Mouse (Mus musculus) lung, adult 10 weeks (tissue): ENCODE data around the gene Wdr3. TPM values are rescaled to one million over a fixed set of nuclear protein-coding genes. Genes with fewer than 3 reads are reported as not detected.

ENCODE experiments used
- polyA plus RNA-seq: library from polyadenylated mRNA; stranded (reverse); fragments of 350-450 nt; fragmentation: Illumina TruSeq; extraction: RNeasy Lipid Tissue Mini Kit (QIAGEN cat#74804); gene quantifications from one replicate; pipeline ENCODE4 v1.2.3, GENCODE M21; 2014; ENCODE audit warnings: low read depth, low replicate concordance; ENCODE audit not compliant: insufficient read depth

Wdr3 gene
- polyA plus RNA-seq = 9.3 TPM

DNA sequence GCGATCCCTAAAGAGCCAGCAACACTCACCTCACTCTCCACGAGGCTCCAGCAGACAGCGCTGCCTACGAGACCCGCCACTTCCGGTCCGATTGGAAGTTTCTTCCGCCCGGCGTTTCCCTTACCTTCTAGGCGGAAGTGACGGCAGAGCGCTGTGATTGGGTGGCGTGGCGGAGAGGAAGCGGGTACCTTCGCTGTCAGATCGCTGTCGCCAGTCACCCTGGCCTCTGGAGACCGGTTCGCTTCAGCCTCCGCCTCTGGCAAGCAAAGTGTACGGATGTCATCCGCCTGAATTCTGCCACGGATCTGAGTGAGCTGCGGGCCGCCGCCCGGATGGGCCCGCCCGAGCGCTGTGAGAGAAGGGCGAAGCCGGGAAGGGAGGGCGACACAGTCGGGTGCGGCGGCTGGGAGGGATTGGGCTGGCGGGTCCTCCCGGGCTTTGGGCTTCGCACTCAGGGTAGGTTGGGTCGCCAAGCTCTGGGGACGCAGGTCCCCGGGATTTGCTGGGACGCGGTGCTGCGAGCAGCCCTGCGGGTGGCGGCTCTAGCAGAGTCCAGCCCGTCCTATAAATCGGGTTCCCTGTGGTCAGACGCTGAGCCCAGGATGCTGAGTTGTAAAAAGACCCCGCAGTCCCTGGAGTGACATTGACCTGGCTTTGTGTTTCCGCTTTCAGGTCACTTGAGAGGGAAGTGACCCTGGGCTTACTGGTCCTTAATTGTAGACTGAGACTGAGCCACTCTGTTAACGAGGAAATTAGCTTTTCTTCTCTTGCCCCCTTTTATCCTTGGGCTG lies at the start of gene Wdr3, which contains the start of gene Gdap2:
TSS of gene Wdr3 (minus strand) at position 93 of the 791 bp plus-strand sequence.
TSS of gene Gdap2 (plus strand) at position 67 of the 791 bp plus-strand sequence.

Other genes with a start within 250 kb of the Wdr3 start
- 11.2 TPM for gene Gdap2, start within 50 bp of the Wdr3 start, polyA plus RNA-seq